Mouse (Mus musculus): ENCODE measurements at regions not wholly inside any gene's neighbourhood (a gene's known extent, or its start where the extent isn't known, plus 50 kb on each side); places are given as distances from the start of the nearest gene placed in this dataset.
A peak's percentile ranks its signal among the peaks of the same experiment; 100 is the strongest.

GRCm38 (mm10) chr8:34521316-34521715, 409.8 kb upstream of the Gm10131 start:
- no peak for DNase-seq (ENCODE audit: low spot score in 2 of 2)
- intact Hi-C loops (cut with DNase I) = no loop called here

GRCm38 (mm10) chr8:34520664-34521063, 409.1 kb upstream of the Gm10131 start:
- DNase-seq (ENCODE audit: low spot score in 2 of 2) = no peak
- intact Hi-C loops (cut with DNase I) = no loop called here

GRCm38 (mm10) chr8:34513459-34514090, 402.0 kb upstream of the Gm10131 start:
- no peak for DNase-seq (ENCODE audit: low spot score in 2 of 2)
- intact Hi-C loops (cut with DNase I) = no loop called here

- intact Hi-C loops (cut with DNase I) = no loop called here
- no peak for DNase-seq (ENCODE audit: low spot score in 2 of 2)
Measured at GRCm38 (mm10) chr8:34505829-34506555, 394.5 kb upstream of the Gm10131 start.

GRCm38 (mm10) chr8:34505102-34505501, 393.6 kb upstream of the Gm10131 start:
- no peak for DNase-seq (ENCODE audit: low spot score in 2 of 2)
- intact Hi-C loops (cut with DNase I) = no loop called here

- DNase-seq (ENCODE audit: low spot score in 2 of 2) = no peak
- intact Hi-C loops (cut with DNase I) = no loop called here
Measured at GRCm38 (mm10) chr8:34502606-34503162, 391.1 kb upstream of the Gm10131 start.

GRCm38 (mm10) chr8:34499196-34499595, 387.7 kb upstream of the Gm10131 start:
- intact Hi-C loops (cut with DNase I) = loop anchor here (5.0 kb wide), 1 partner anchor 183 kb away; no protein-coding TSS in a partner anchor

GRCm38 (mm10) chr8:34496751-34497150, 385.2 kb upstream of the Gm10131 start:
- peak in 1 of 2 experiments; percentile 35 for DNase-seq (ENCODE audit: low spot score in 2 of 2)
- intact Hi-C loops (cut with DNase I) = loop anchor here (5.0 kb wide), 1 partner anchor 186 kb away; no protein-coding TSS in a partner anchor

More at GRCm38 (mm10) chr8:34499196-34499595, 387.7 kb upstream of the Gm10131 start:
- DNase-seq (ENCODE audit: low spot score in 2 of 2) = peak in 1 of 2 experiments; percentile 78

- intact Hi-C loops (cut with DNase I) = loop anchor here (5.0 kb wide), 1 partner anchor 186 kb away; no protein-coding TSS in a partner anchor
- DNase-seq (ENCODE audit: low spot score in 2 of 2) = no peak
Measured at GRCm38 (mm10) chr8:34495974-34496373, 384.4 kb upstream of the Gm10131 start.

- no peak for DNase-seq (ENCODE audit: low spot score in 2 of 2)
- intact Hi-C loops (cut with DNase I) = no loop called here
Measured at GRCm38 (mm10) chr8:34488746-34489400, 377.3 kb upstream of the Gm10131 start.

GRCm38 (mm10) chr8:34486433-34487096, 375.0 kb upstream of the Gm10131 start:
- DNase-seq (ENCODE audit: low spot score in 2 of 2) = no peak
- intact Hi-C loops (cut with DNase I) = no loop called here

- intact Hi-C loops (cut with DNase I) = loop anchor here (2.0 kb wide), 1 partner anchor 323 kb away; no protein-coding TSS in a partner anchor
- DNase-seq (ENCODE audit: low spot score in 2 of 2) = no peak
Measured at GRCm38 (mm10) chr8:34485905-34486304, 374.4 kb upstream of the Gm10131 start.

- DNase-seq (ENCODE audit: low spot score in 2 of 2) = no peak
- intact Hi-C loops (cut with DNase I) = loop anchor here (2.0 kb wide), 1 partner anchor 323 kb away; no protein-coding TSS in a partner anchor
Measured at GRCm38 (mm10) chr8:34485346-34485745, 373.8 kb upstream of the Gm10131 start.

- DNase-seq (ENCODE audit: low spot score in 2 of 2) = peak; percentile 70 to 85
- intact Hi-C loops (cut with DNase I) = loop anchor here (2.0 kb wide), 1 partner anchor 324 kb away; no protein-coding TSS in a partner anchor
Measured at GRCm38 (mm10) chr8:34484551-34485335, 373.2 kb upstream of the Gm10131 start.

- intact Hi-C loops (cut with DNase I) = no loop called here
- DNase-seq (ENCODE audit: low spot score in 2 of 2) = no peak
Measured at GRCm38 (mm10) chr8:34483212-34483611, 371.7 kb upstream of the Gm10131 start.

- DNase-seq (ENCODE audit: low spot score in 2 of 2) = no peak
- intact Hi-C loops (cut with DNase I) = no loop called here
Measured at GRCm38 (mm10) chr8:34482676-34483075, 371.1 kb upstream of the Gm10131 start.

GRCm38 (mm10) chr8:34480496-34480895, 369.0 kb upstream of the Gm10131 start:
- DNase-seq (ENCODE audit: low spot score in 2 of 2) = peak in 1 of 2 experiments; percentile 91
- intact Hi-C loops (cut with DNase I) = loop anchor here (2.0 kb wide), 2 partner anchors 88 to 272 kb away; no protein-coding TSS in a partner anchor

- intact Hi-C loops (cut with DNase I) = no loop called here
- DNase-seq (ENCODE audit: low spot score in 2 of 2) = no peak
Measured at GRCm38 (mm10) chr8:34478891-34479290, 367.4 kb upstream of the Gm10131 start.

- DNase-seq (ENCODE audit: low spot score in 2 of 2) = no peak
- intact Hi-C loops (cut with DNase I) = no loop called here
Measured at GRCm38 (mm10) chr8:34478465-34478864, 366.9 kb upstream of the Gm10131 start.
